Mouse (Mus musculus) myocyte (in vitro differentiated cells): ENCODE measurements around the gene Ubtd1. TPM values are rescaled to one million over a fixed set of nuclear protein-coding genes. Genes with fewer than 3 reads are reported as not detected.
A peak's percentile ranks its signal among the peaks of the same experiment; 100 is the strongest.
"Not testable (repeated sequence)": the region's sequence is repeated elsewhere in the genome, so short reads cannot be mapped to it uniquely, and the experiment has no call there.

Experiments
- H3K27me3 ChIP-seq: one replicate; pipeline ENCODE4 v1.6.1; 2011; ENCODE audit not compliant: control insufficient read depth, insufficient read depth, insufficient read length
- H3K36me3 ChIP-seq: one replicate; pipeline ENCODE4 v1.6.1; 2011; ENCODE audit not compliant: control insufficient read depth, insufficient read depth
- H3K4me2 ChIP-seq: one replicate; pipeline ENCODE4 v1.6.1; 2011; ENCODE audit warnings: low read depth, control low read depth
- H3K4me3 ChIP-seq: one replicate; pipeline ENCODE4 v1.5.1; 2011; ENCODE audit warnings: mild to moderate bottlenecking, control low read depth, moderate library complexity
- H3K79me2 ChIP-seq: one replicate; pipeline ENCODE4 v1.6.1; 2011; ENCODE audit not compliant: control insufficient read depth, insufficient read depth
- H3ac ChIP-seq: one replicate; pipeline ENCODE4 v1.6.1; 2011; ENCODE audit not compliant: control insufficient read depth, insufficient read length
- CEBPB ChIP-seq: IDR thresholded peaks from 2 replicates; pipeline ENCODE4 v1.6.1; 2011; ENCODE audit warnings: mild to moderate bottlenecking, moderate library complexity; ENCODE audit not compliant: poor library complexity, insufficient read depth, severe bottlenecking
- MAX ChIP-seq: IDR thresholded peaks from one replicate; pipeline ENCODE4 v1.6.1; 2011; ENCODE audit warnings: low read depth, mild to moderate bottlenecking, control low read depth
- MYOD1 ChIP-seq, 3 experiments: IDR thresholded peaks; one replicate each; pipeline ENCODE4 v1.6.1; 2011; ENCODE audit warnings: control low read depth in 2 of 3, low read depth in 2 of 3, mild to moderate bottlenecking in 2 of 3, moderate library complexity in 1 of 3; ENCODE audit not compliant: insufficient read length in 2 of 3, control insufficient read depth in 1 of 3
- REST ChIP-seq: IDR thresholded peaks from one replicate; pipeline ENCODE4 v1.6.1; 2011; ENCODE audit warnings: mild to moderate bottlenecking, control low read depth, moderate library complexity; ENCODE audit not compliant: insufficient read depth, insufficient read length
- USF1 ChIP-seq: IDR thresholded peaks from one replicate; pipeline ENCODE4 v1.6.1; 2011; ENCODE audit warnings: low read depth, mild to moderate bottlenecking, control low read depth, moderate library complexity
- polyA plus RNA-seq: library from polyadenylated mRNA; unstranded; fragments of >200 nt; fragmentation: generic; extraction: Trizol; gene quantifications from one replicate; pipeline ENCODE4 v1.2.1, GENCODE M21; 2012; ENCODE audit warnings: missing spikeins

Ubtd1 gene
- polyA plus RNA-seq, 1 experiment, result 141 TPM

GRCm38 (mm10) chr19:42079950-42080349 lies 98.4 kb downstream of the Ubtd1 start:
- H3K27me3 ChIP-seq, result no peaks in the 10 kb centered on the region
- peak overlapping the region; percentile 91 for H3K4me2 ChIP-seq
- no peak overlapping the region for H3ac ChIP-seq
- peak; percentile 82 for TF ChIP-seq USF1
- no peak for TF ChIP-seq REST
- peak in 1 of 3 experiments; percentile 1 for TF ChIP-seq MYOD1 (IDR thresholded peaks at IDR 0.05; ENCODE audit: control insufficient read depth in 1 of 3, insufficient read length in 2 of 3, low read depth in 2 of 3)
- TF ChIP-seq CEBPB, result peak; percentile 64; the same call in 1 of the 2 replicates
- no peaks in the 10 kb centered on the region for H3K79me2 ChIP-seq
- peaks cover 4% of the 10 kb centered on the region for H3K36me3 ChIP-seq
- no peak overlapping the region for H3K4me3 ChIP-seq

- no peak overlapping the region for H3K4me3 ChIP-seq
- no peak for TF ChIP-seq MAX
These were observed 98.9 kb downstream of the Ubtd1 start for GRCm38 (mm10) chr19:42080469-42080868.

GRCm38 (mm10) chr19:42081613-42082012 lies 100.0 kb downstream of the Ubtd1 start:
- not testable (repeated sequence) for H3K79me2 ChIP-seq, H3ac ChIP-seq, H3K4me2 ChIP-seq, H3K27me3 ChIP-seq, H3K4me3 ChIP-seq, H3K36me3 ChIP-seq

More at GRCm38 (mm10) chr19:42080469-42080868, 98.9 kb downstream of the Ubtd1 start:
- no peaks in the 10 kb centered on the region for H3K36me3 ChIP-seq
- H3K79me2 ChIP-seq, result no peaks in the 10 kb centered on the region
- H3ac ChIP-seq, result no peak overlapping the region
- peak overlapping the region; percentile 91 for H3K4me2 ChIP-seq
- no peaks in the 10 kb centered on the region for H3K27me3 ChIP-seq

Other genes starting within 250 kb of the Ubtd1 start
- gene Slit1, start 238.1 kb upstream of the Ubtd1 start, polyA plus RNA-seq, result 0.80 TPM
- 4.4 TPM for gene Arhgap19, start 179.7 kb upstream of the Ubtd1 start, polyA plus RNA-seq
- 0.19 TPM for gene Frat1, start 151.8 kb upstream of the Ubtd1 start, polyA plus RNA-seq
- 0.79 TPM for gene Frat2, start 133.6 kb upstream of the Ubtd1 start, polyA plus RNA-seq
- 45.4 TPM for gene Rrp12, start 85.6 kb upstream of the Ubtd1 start, polyA plus RNA-seq
- 552 TPM for gene Pgam1, start 69.8 kb upstream of the Ubtd1 start, polyA plus RNA-seq
- 49.4 TPM for gene Exosc1, start 48.3 kb upstream of the Ubtd1 start, polyA plus RNA-seq
- 124 TPM for gene Zdhhc16, start 48.3 kb upstream of the Ubtd1 start, polyA plus RNA-seq
- 34.2 TPM for gene Mms19, start 606 bp upstream of the Ubtd1 start, polyA plus RNA-seq
- gene Ankrd2, start 54.2 kb downstream of the Ubtd1 start, polyA plus RNA-seq, result 110 TPM
- gene Hoga1, start 63.8 kb downstream of the Ubtd1 start, polyA plus RNA-seq, result 2.4 TPM
- gene 4933411K16Rik, start 70.5 kb downstream of the Ubtd1 start, polyA plus RNA-seq, result 0.30 TPM
- 32.3 TPM for gene Morn4, start 104.6 kb downstream of the Ubtd1 start, polyA plus RNA-seq
- 37.5 TPM for gene Pi4k2a, start 108.7 kb downstream of the Ubtd1 start, polyA plus RNA-seq
- gene Avpi1, start 147.3 kb downstream of the Ubtd1 start, polyA plus RNA-seq, result 128 TPM
- 36.1 TPM for gene Marveld1, start 165.6 kb downstream of the Ubtd1 start, polyA plus RNA-seq
- gene Zfyve27, start 182.2 kb downstream of the Ubtd1 start, polyA plus RNA-seq, result 22.4 TPM
- 0.04 TPM for gene Sfrp5, start 220.5 kb downstream of the Ubtd1 start, polyA plus RNA-seq